ENCODE assay signal across 8 mouse cellular contexts in genomic region chr2:91079026-91079384, GRCm38 (mm10). TPM values are rescaled to one million over a fixed set of nuclear protein-coding genes. Genes with fewer than 3 reads are reported as not detected.
DNase-seq lines count a peak whose midpoint lies in the region; ATAC-seq and TF ChIP-seq lines count a peak whose summit lies in the region.

No protein-coding gene starts in this region.

- intact Hi-C loops in left cerebral cortex, adult 2 months (cut with DNase I) = no loop called here

- H3K9me3 ChIP-seq in embryonic facial prominence, embryonic 13.5 days = no peaks in the 10 kb centered on the region
- H3K9me3 ChIP-seq in intestine, embryonic 14.5 days (ENCODE audit: control insufficient read depth, low read length) = no peaks in the 10 kb centered on the region
- H3K9me3 ChIP-seq in neural tube, embryonic 12.5 days = no peaks in the 10 kb centered on the region

- TF ChIP-seq CTCF in left cerebral cortex, adult 2 months (IDR thresholded peaks at IDR 0.05) = no peak

- H3K4me3 ChIP-seq in left cerebral cortex, adult 2 months = peak overlapping the region; percentile 46
- H3K4me3 ChIP-seq in embryonic facial prominence, embryonic 13.5 days = peak overlapping the region; percentile 54
- peak overlapping the region; percentile 43 for H3K4me3 ChIP-seq in intestine, embryonic 14.5 days (ENCODE audit: low read depth, low read length)
- H3K4me3 ChIP-seq in neural tube, embryonic 12.5 days = peak overlapping the region; percentile 47

- DNase-seq in left cerebral cortex, adult 2 months (ENCODE audit: extremely low spot score in 1 of 2, low spot score in 2 of 2) = no peak
- no peak for DNase-seq in left cerebral cortex, adult 11 months (ENCODE audit: low spot score)
- no peak for DNase-seq in intestine, embryonic 14.5 days (ENCODE audit: low spot score)
- DNase-seq in urinary bladder, postnatal 36 days (ENCODE audit: low spot score in 2 of 2) = no peak
- no peak for DNase-seq in frontal cortex, adult 2 months (ENCODE audit: extremely low spot score in 1 of 2, low spot score in 1 of 2)
- DNase-seq in spleen, adult 18-20 months = no peak

- H3K36me3 ChIP-seq in embryonic facial prominence, embryonic 13.5 days = no peaks in the 10 kb centered on the region
- H3K36me3 ChIP-seq in intestine, embryonic 14.5 days (ENCODE audit: control insufficient read depth, insufficient read depth, low read length) = no peaks in the 10 kb centered on the region
- H3K36me3 ChIP-seq in neural tube, embryonic 12.5 days = no peaks in the 10 kb centered on the region

- peak overlapping the region; percentile 93 for H3K4me2 ChIP-seq in embryonic facial prominence, embryonic 13.5 days
- peak overlapping the region; percentile 64 for H3K4me2 ChIP-seq in intestine, embryonic 14.5 days (ENCODE audit: low read length)
- H3K4me2 ChIP-seq in neural tube, embryonic 12.5 days (replicated peaks) = peak overlapping the region; percentile 95

- ATAC-seq in embryonic facial prominence, embryonic 13.5 days (ENCODE audit: insufficient number of reproducible peaks, insufficient read depth, low FRiP score, low TSS enrichment, low read depth) = no peak
- ATAC-seq in intestine, embryonic 14.5 days (replicated peaks; ENCODE audit: low FRiP score, low TSS enrichment, low read depth) = no peak
- ATAC-seq in neural tube, embryonic 12.5 days (ENCODE audit: low FRiP score, low read depth) = no peak

- 21% methylated on average over 5 of the region's 5 CpGs for WGBS in embryonic facial prominence, embryonic 13.5 days
- 31% methylated on average over 5 of the region's 5 CpGs for WGBS in intestine, embryonic 14.5 days
- 34% methylated on average over 5 of the region's 5 CpGs for WGBS in neural tube, embryonic 12.5 days

- no peak overlapping the region for H3K27ac ChIP-seq in left cerebral cortex, adult 2 months
- no peak overlapping the region for H3K27ac ChIP-seq in embryonic facial prominence, embryonic 13.5 days
- no peak overlapping the region for H3K27ac ChIP-seq in intestine, embryonic 14.5 days (ENCODE audit: low read depth)
- peak overlapping the region; percentile 15; the same call in 1 of the 2 replicates for H3K27ac ChIP-seq in neural tube, embryonic 12.5 days

- H3K4me1 ChIP-seq in embryonic facial prominence, embryonic 13.5 days = peaks cover 11% of the 10 kb centered on the region
- no peaks in the 10 kb centered on the region for H3K4me1 ChIP-seq in intestine, embryonic 14.5 days (replicated peaks; ENCODE audit: control insufficient read depth, insufficient read depth, low read length)
- H3K4me1 ChIP-seq in neural tube, embryonic 12.5 days = peaks cover 10% of the 10 kb centered on the region

- H3K9ac ChIP-seq in embryonic facial prominence, embryonic 13.5 days = peak overlapping the region; percentile 77
- H3K9ac ChIP-seq in intestine, embryonic 14.5 days (ENCODE audit: low read length) = peak overlapping the region; percentile 46
- peak overlapping the region; percentile 70 for H3K9ac ChIP-seq in neural tube, embryonic 12.5 days

- no peaks in the 10 kb centered on the region for H3K27me3 ChIP-seq in embryonic facial prominence, embryonic 13.5 days
- H3K27me3 ChIP-seq in intestine, embryonic 14.5 days (replicated peaks; ENCODE audit: control insufficient read depth, insufficient read depth, low read length) = no peaks in the 10 kb centered on the region
- no peaks in the 10 kb centered on the region for H3K27me3 ChIP-seq in neural tube, embryonic 12.5 days (replicated peaks)

RNA-seq across cellular contexts. Expression of gene Spi1, which starts 3.2 kb away (rescaled TPM):
- total RNA-seq in left cerebral cortex, adult 2 months (2021) = 1 to 10 TPM; 3.4 to 4.8 TPM
- 7.2 and 7.5 TPM in 2 replicates for polyA plus RNA-seq in embryonic facial prominence, embryonic 13.5 days (2015; fragmentation: Nextera tagmentation; extraction: Ambion mirVana)
- polyA plus RNA-seq in intestine, embryonic 14.5 days (2014; fragmentation: Nextera tagmentation; extraction: Ambion mirVana) = 5.3 and 6.9 TPM in 2 replicates
- 4.0 and 4.6 TPM in 2 replicates for polyA plus RNA-seq in neural tube, embryonic 12.5 days (2016; fragmentation: Nextera tagmentation; extraction: Ambion mirVana)
- polyA plus RNA-seq in frontal cortex, adult 2 months (2012; rRNA removed) = 9.7 and 12.0 TPM in 2 replicates

RNA-seq across cellular contexts. Expression of gene Slc39a13, which starts 8.8 kb away (rescaled TPM):
- 10 to 100 TPM; 30.1 to 32.3 TPM for total RNA-seq in left cerebral cortex, adult 2 months (2021)
- polyA plus RNA-seq in embryonic facial prominence, embryonic 13.5 days (2015; fragmentation: Nextera tagmentation; extraction: Ambion mirVana) = 64.3 and 67.4 TPM in 2 replicates
- polyA plus RNA-seq in intestine, embryonic 14.5 days (2014; fragmentation: Nextera tagmentation; extraction: Ambion mirVana) = 29.7 and 32.3 TPM in 2 replicates
- polyA plus RNA-seq in neural tube, embryonic 12.5 days (2016; fragmentation: Nextera tagmentation; extraction: Ambion mirVana) = 30.0 and 30.9 TPM in 2 replicates
- polyA plus RNA-seq in frontal cortex, adult 2 months (2012; rRNA removed) = 53.8 and 54.3 TPM in 2 replicates

RNA-seq across cellular contexts. Expression of gene Psmc3, which starts 25.2 kb away (rescaled TPM):
- 100 to 1,000 TPM; 205 to 207 TPM for total RNA-seq in left cerebral cortex, adult 2 months (2021)
- polyA plus RNA-seq in embryonic facial prominence, embryonic 13.5 days (2015; fragmentation: Nextera tagmentation; extraction: Ambion mirVana) = 263 and 298 TPM in 2 replicates
- polyA plus RNA-seq in intestine, embryonic 14.5 days (2014; fragmentation: Nextera tagmentation; extraction: Ambion mirVana) = 280 and 322 TPM in 2 replicates
- 281 and 296 TPM in 2 replicates for polyA plus RNA-seq in neural tube, embryonic 12.5 days (2016; fragmentation: Nextera tagmentation; extraction: Ambion mirVana)
- polyA plus RNA-seq in frontal cortex, adult 2 months (2012; rRNA removed) = 183 and 195 TPM in 2 replicates

RNA-seq across cellular contexts. Expression of gene Mybpc3, which starts 38.9 kb away (rescaled TPM):
- under 1 TPM; 0.33 to 0.43 TPM for total RNA-seq in left cerebral cortex, adult 2 months (2021)
- polyA plus RNA-seq in embryonic facial prominence, embryonic 13.5 days (2015; fragmentation: Nextera tagmentation; extraction: Ambion mirVana) = 0.08 and 2.4 TPM in 2 replicates
- not detected in 2 replicates for polyA plus RNA-seq in intestine, embryonic 14.5 days (2014; fragmentation: Nextera tagmentation; extraction: Ambion mirVana)
- polyA plus RNA-seq in neural tube, embryonic 12.5 days (2016; fragmentation: Nextera tagmentation; extraction: Ambion mirVana) = 0.30 and 0.80 TPM in 2 replicates
- polyA plus RNA-seq in frontal cortex, adult 2 months (2012; rRNA removed) = 0.30 and 0.61 TPM in 2 replicates

RNA-seq across cellular contexts. Expression of gene Rapsn, which starts 43.6 kb away (rescaled TPM):
- under 1 TPM; 0.44 to 0.57 TPM for total RNA-seq in left cerebral cortex, adult 2 months (2021)
- 3.3 and 3.4 TPM in 2 replicates for polyA plus RNA-seq in embryonic facial prominence, embryonic 13.5 days (2015; fragmentation: Nextera tagmentation; extraction: Ambion mirVana)
- 0.55 and 1.5 TPM in 2 replicates for polyA plus RNA-seq in intestine, embryonic 14.5 days (2014; fragmentation: Nextera tagmentation; extraction: Ambion mirVana)
- 3.5 and 4.7 TPM in 2 replicates for polyA plus RNA-seq in neural tube, embryonic 12.5 days (2016; fragmentation: Nextera tagmentation; extraction: Ambion mirVana)
- 1.1 and 1.7 TPM in 2 replicates for polyA plus RNA-seq in frontal cortex, adult 2 months (2012; rRNA removed)
